Mouse (Mus musculus): ENCODE data around the gene Gm8765. TPM values are rescaled to one million over a fixed set of nuclear protein-coding genes. Genes with fewer than 3 reads are reported as not detected.
"Not testable (repeated sequence)": the region's sequence is repeated elsewhere in the genome, so short reads cannot be mapped to it uniquely, and the experiment has no call there.

Gene Gm8765
- under 1 TPM in 1 of 2 experiments, not detected in 1; 0.07 TPM for total RNA-seq (2021)
- long read RNA-seq, experiment 1, result 0 reads
- long read RNA-seq, experiment 2, result 0 reads

DNA sequence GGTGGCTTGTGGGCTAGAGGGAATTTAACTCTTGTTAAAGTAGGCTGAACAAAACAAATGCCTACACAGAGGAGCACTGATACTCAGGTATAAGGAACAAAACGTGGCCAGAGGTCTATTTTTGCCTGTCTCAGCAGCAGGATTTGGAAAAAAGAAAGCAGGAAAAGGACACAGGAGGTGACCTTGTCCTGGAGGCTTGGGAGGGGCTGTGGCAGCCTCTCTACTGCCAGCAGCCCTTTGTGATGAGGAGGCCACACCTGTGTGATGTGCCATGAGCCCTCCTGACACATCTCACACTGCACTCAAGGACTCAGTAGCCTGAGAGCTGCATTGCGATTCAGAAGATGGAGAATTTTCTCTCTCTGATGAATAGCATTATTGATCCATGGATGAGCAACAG lies at the start of gene Gm8765:
TSS of gene Gm8765 (plus strand) at position 301 of the 400 bp plus-strand sequence.
- not testable (repeated sequence) for DNase-seq

DNA sequence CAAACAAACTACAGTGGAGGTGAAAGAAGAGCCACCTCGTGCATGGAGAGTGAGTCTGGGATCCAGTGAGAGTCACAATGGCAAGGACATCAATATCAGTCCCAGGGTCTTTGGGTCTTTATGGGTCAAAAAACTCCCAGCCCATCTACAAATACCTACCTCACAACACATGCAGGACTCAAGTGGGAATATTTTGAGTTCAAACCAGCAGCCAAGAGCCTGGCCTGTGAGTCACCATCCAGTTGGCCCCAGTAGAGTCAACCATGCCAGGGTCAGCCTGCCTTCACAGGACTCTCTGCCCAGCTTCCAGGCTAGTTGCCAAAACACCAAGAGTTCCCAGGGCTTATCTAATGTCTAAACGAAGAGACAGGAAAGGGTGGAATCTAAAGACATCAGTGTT lies 49.3 kb upstream of the Gm8765 start:
- peak in 1 of 2 experiments; percentile 6 for DNase-seq

DNA sequence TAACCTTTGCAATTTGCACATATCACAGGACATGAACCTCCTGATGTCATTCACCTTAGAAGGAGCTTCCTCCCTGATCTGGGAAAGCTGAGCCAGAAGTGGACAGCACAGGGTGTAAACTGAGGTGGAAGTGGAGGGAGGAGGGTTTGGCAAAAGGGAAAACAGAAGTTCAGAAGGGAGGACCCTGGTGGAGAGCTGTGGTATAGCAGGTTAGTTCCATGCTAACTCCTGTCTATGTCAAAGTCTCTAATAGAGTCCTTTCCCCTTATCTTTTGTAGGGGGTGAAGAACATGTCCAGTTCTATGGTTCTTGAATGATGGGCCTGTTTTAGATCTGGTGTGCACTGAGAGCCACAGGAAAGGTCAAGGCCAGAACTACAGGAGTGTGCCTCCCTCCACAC lies 52.2 kb downstream of the Gm8765 start:
- not testable (repeated sequence) for DNase-seq

DNA sequence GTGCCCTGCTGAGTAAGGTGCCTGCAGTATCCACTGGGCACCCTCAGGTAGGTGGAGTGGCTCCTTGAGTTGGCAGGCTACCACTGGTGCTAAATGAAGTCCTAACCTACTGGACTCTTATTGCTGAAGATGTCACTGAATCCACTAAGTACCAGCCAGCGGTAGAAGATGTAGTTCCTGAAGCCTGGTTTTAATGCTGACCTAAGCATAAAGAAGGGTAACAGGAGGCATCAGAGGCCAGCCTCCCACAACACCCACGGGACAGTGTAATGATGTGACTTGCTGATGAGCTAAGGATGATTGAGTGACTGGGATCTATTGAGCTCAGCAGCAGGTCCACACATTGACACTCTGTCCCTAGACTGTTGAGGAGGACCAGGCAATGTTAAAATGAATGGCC lies 53.6 kb downstream of the Gm8765 start:
- DNase-seq, result no peak

DNA sequence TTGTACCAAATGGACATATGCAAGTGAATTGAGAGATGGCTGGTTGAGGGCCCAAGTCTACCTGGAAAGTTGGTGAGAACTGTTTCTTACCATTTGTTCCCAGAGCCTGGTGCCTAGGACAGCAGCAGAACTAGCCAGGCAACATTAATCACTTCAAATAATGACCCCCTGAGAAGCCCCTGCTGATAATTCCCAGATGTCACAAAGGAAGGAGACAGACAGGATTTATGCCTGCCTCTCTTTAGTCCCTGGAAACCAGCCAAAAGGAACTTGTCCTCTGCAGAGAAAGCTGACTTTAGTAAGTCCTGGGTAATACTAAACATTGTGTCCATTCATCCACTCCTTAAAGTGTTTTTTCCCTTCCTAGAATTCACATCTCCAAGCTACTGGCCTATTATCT lies 54.8 kb downstream of the Gm8765 start:
- DNase-seq, result not testable (repeated sequence)

Small RNA genes lying within 50 kb of the gene (microRNA-seq; reads per million reads assigned to microRNA genes)
- 0 reads per million in 2 experiments for gene Gm23952

Other genes with a start within 250 kb of the Gm8765 start
- gene Nutm2, start 231.0 kb upstream of the Gm8765 start, total RNA-seq (2021), result not detected
- not detected for gene Gm904, start 55.1 kb upstream of the Gm8765 start, total RNA-seq (2021)